ENCODE assay signal across 8 mouse cellular contexts in genomic region chr9:14274986-14275720, GRCm38 (mm10). TPM values are rescaled to one million over a fixed set of nuclear protein-coding genes. Genes with fewer than 3 reads are reported as not detected.
DNase-seq lines count a peak whose midpoint lies in the region; ATAC-seq and TF ChIP-seq lines count a peak whose summit lies in the region.

TSS of gene Sesn3 (plus strand) at chr9:14275067.

- H3K79me2 ChIP-seq in liver, adult 2 months (ENCODE audit: control insufficient read depth, insufficient read depth, low read length), result peaks cover 2% of the 10 kb centered on the region; the same call in 1 of the 2 replicates

- no peaks in the 10 kb centered on the region for H3K4me1 ChIP-seq in bone marrow macrophage, adult 2 months (ENCODE audit: control insufficient read depth, insufficient read depth, low read length)
- H3K4me1 ChIP-seq in heart, embryonic 13.5 days, result peaks cover 13% of the 10 kb centered on the region
- H3K4me1 ChIP-seq in kidney, postnatal 0 days (replicated peaks; ENCODE audit: insufficient read depth, low read length), result no peaks in the 10 kb centered on the region
- H3K4me1 ChIP-seq in liver, adult 2 months (ENCODE audit: control insufficient read depth, insufficient read depth, low read length), result no peaks in the 10 kb centered on the region

- peak within 1 kb of the TSS; percentile 77 for H3K9ac ChIP-seq in heart, embryonic 13.5 days
- H3K9ac ChIP-seq in kidney, postnatal 0 days (ENCODE audit: low read depth, low read length), result peak within 1 kb of the TSS; percentile 46; the same call in 1 of the 2 replicates
- peak within 1 kb of the TSS; percentile 21 for H3K9ac ChIP-seq in liver, adult 2 months (ENCODE audit: low read depth, low read length)

- 1% methylated on average over 25 of the region's 25 CpGs for WGBS in heart, embryonic 13.5 days
- WGBS in kidney, postnatal 0 days, result 1% methylated on average over 25 of the region's 25 CpGs
- 4% methylated on average over 25 of the region's 25 CpGs for WGBS in liver, adult 2 months

- ATAC-seq in heart, embryonic 13.5 days (ENCODE audit: extremely low read depth, insufficient number of reproducible peaks, low FRiP score, low TSS enrichment), result peak; percentile 19
- ATAC-seq in kidney, postnatal 0 days (replicated peaks; ENCODE audit: low FRiP score, low read depth), result peak; percentile 69
- ATAC-seq in monocyte, adult 5-6 weeks (replicated peaks; ENCODE audit: insufficient number of reproducible peaks, low FRiP score, low TSS enrichment, poor library complexity, severe bottlenecking), result peak; percentile 92

- H3K9me3 ChIP-seq in heart, embryonic 13.5 days, result no peaks in the 10 kb centered on the region
- H3K9me3 ChIP-seq in kidney, postnatal 0 days (replicated peaks; ENCODE audit: low read length), result no peaks in the 10 kb centered on the region

- H3K4me3 ChIP-seq in bone marrow macrophage, adult 2 months (ENCODE audit: insufficient read depth, low read length), result peak within 1 kb of the TSS; percentile 75
- H3K4me3 ChIP-seq in heart, embryonic 13.5 days, result peak within 1 kb of the TSS; percentile 93
- H3K4me3 ChIP-seq in kidney, postnatal 0 days (replicated peaks; ENCODE audit: low read depth, low read length), result peak within 1 kb of the TSS; percentile 22
- H3K4me3 ChIP-seq in liver, adult 2 months (ENCODE audit: insufficient read depth, low read depth, low read length), result peak within 1 kb of the TSS; percentile 35

- no peak for TF ChIP-seq CTCF in bone marrow macrophage, adult 2 months (IDR thresholded peaks at IDR 0.05; ENCODE audit: low read depth, low read length)
- TF ChIP-seq CTCF in kidney, postnatal 0 days (IDR thresholded peaks at IDR 0.05; ENCODE audit: low read depth), result peak; percentile 34; the same call in 1 of the 2 replicates
- TF ChIP-seq CTCF in liver, adult 2 months (IDR thresholded peaks at IDR 0.05; ENCODE audit: low read depth, low read length), result peak; percentile 46; the same call in 1 of the 2 replicates

- H3K36me3 ChIP-seq in heart, embryonic 13.5 days, result no peaks in the 10 kb centered on the region
- no peaks in the 10 kb centered on the region for H3K36me3 ChIP-seq in kidney, postnatal 0 days (ENCODE audit: insufficient read depth, low read length)
- no peaks in the 10 kb centered on the region for H3K36me3 ChIP-seq in liver, adult 2 months (ENCODE audit: control insufficient read depth, insufficient read depth, low read length)

- no peaks in the 10 kb centered on the region for H3K27me3 ChIP-seq in heart, embryonic 13.5 days (replicated peaks)
- no peaks in the 10 kb centered on the region for H3K27me3 ChIP-seq in kidney, postnatal 0 days (ENCODE audit: insufficient read depth, low read length)
- H3K27me3 ChIP-seq in liver, adult 2 months (ENCODE audit: control insufficient read depth, insufficient read depth, low read length), result no peaks in the 10 kb centered on the region

- peak within 1 kb of the TSS; percentile 82 for H3K4me2 ChIP-seq in heart, embryonic 13.5 days
- peak within 1 kb of the TSS; percentile 57 for H3K4me2 ChIP-seq in kidney, postnatal 0 days (ENCODE audit: low read length)

- H3K27ac ChIP-seq in bone marrow macrophage, adult 2 months (ENCODE audit: insufficient read depth, low read depth, low read length), result no peak within 1 kb of the TSS
- H3K27ac ChIP-seq in heart, embryonic 13.5 days (replicated peaks), result peak within 1 kb of the TSS; percentile 90
- peak within 1 kb of the TSS; percentile 87 for H3K27ac ChIP-seq in kidney, postnatal 0 days
- H3K27ac ChIP-seq in liver, adult 2 months (replicated peaks; ENCODE audit: insufficient read depth, low read depth, low read length), result peak within 1 kb of the TSS; percentile 78

- TF ChIP-seq POLR2A in bone marrow macrophage, adult 2 months (IDR thresholded peaks at IDR 0.05; ENCODE audit: borderline replicate concordance, low read depth, low read length), result no peak
- peak; percentile 42 for TF ChIP-seq POLR2A in liver, adult 2 months (IDR thresholded peaks at IDR 0.05; ENCODE audit: extremely low read depth, insufficient read depth, low read length)

- DNase-seq in B cell, adult 2 months, result peak; percentile 88 to 90
- peak; percentile 23 for DNase-seq in fat pad, adult 2 months (ENCODE audit: extremely low read depth, low read depth, low spot score)
- DNase-seq in kidney, postnatal 0 days (ENCODE audit: low spot score), result peak; percentile 89
- DNase-seq in liver, adult 2 months (ENCODE audit: extremely low read depth, low read depth, low spot score), result peak; percentile 83
- DNase-seq in spleen, postnatal 36 days (ENCODE audit: low spot score in 2 of 2), result peak; percentile 89

RNA-seq across cellular contexts. Expression of gene Sesn3, which starts in this region (rescaled TPM):
- polyA plus RNA-seq in bone marrow macrophage, adult 2 months (2012; ENCODE audit: insufficient read depth, insufficient read length, missing spikeins), result 3.2 and 3.6 TPM in 2 replicates
- 10.1 and 11.9 TPM in 2 replicates for polyA plus RNA-seq in heart, embryonic 13.5 days (2015; fragmentation: Nextera tagmentation; extraction: Ambion mirVana)
- 12.9 and 15.2 TPM in 2 replicates for polyA plus RNA-seq in kidney, postnatal 0 days (2015; fragmentation: Nextera tagmentation; extraction: Ambion mirVana)
- total RNA-seq in liver, adult 2 months (2014; rRNA removed), result 14.8 and 14.9 TPM in 2 replicates
- 4.2 and 5.6 TPM in 2 replicates for polyA plus RNA-seq in liver, adult 2 months (2012; rRNA removed)
- 24.4 to 44.6 TPM (median 27.5 TPM) in 3 replicates for total RNA-seq in monocyte, adult 5-6 weeks (2017)

Comparison
In these comparisons a context has a peak if more than half of its experiments do, and no peak if none do; other contexts are left out.
1. DNase-seq: peak in every context shown above with its lines; median percentile 89 in B cell, adult 2 months; 89 in kidney, postnatal 0 days; 89 in spleen, postnatal 36 days; 83 in liver, adult 2 months; 23 in fat pad, adult 2 months.
2. H3K4me3 ChIP-seq: peak in every context shown above with its lines; median percentile 93 in heart, embryonic 13.5 days; 75 in bone marrow macrophage, adult 2 months; 35 in liver, adult 2 months; 22 in kidney, postnatal 0 days.
3. ATAC-seq: peak in every context shown above with its lines; median percentile 92 in monocyte, adult 5-6 weeks; 69 in kidney, postnatal 0 days; 19 in heart, embryonic 13.5 days.
4. H3K9ac ChIP-seq: peak in every context shown above with its lines; median percentile 77 in heart, embryonic 13.5 days; 46 in kidney, postnatal 0 days; 21 in liver, adult 2 months.